Mouse (Mus musculus) gastrocnemius, postnatal 14 days (tissue): Measurements from ENCODE around the gene Fam3b. TPM values are rescaled to one million over a fixed set of nuclear protein-coding genes. Genes with fewer than 3 reads are reported as not detected.

ENCODE experiments used
- DNase-seq: peaks from one replicate; pipeline ENCODE4 v3.0.0; 2021; ENCODE audit warnings: mixed read lengths
- intact Hi-C: fragments of 180-260 bp; cut with DNase I; formaldehyde crosslinking; loops from one replicate; pipeline ENCODE4 v1.15.1; 2025; ENCODE audit warnings: low total_unique reads
- total RNA-seq, 2 experiments: library from RNA; stranded (reverse); gene quantifications; 2 replicates each; pipeline ENCODE4 v1.2.3; 2021

Fam3b gene
- total RNA-seq, 2 experiments from 2014 or later = not detected

DNA sequence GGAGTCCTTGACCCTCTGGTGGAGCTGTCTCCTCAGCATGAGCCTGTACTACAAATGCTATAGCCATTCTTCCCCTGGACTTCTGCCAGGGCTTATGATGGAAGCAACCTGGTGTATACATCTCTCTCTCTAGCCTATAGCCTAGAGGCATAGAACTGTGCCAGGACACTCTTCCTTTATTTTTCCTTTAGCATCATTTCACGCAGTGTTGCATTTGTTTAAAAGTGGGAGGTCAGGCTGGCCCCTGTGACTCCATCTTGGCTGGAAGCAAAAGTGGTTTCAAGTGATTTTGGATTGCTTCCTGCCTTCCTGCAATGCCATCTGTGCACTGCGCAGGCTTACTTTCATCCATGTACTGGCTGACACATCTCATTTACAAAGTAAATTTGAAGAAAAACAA is 80.4 kb downstream of the Fam3b start:
- intact Hi-C loops = no loop called here
- DNase-seq = no peak

DNA sequence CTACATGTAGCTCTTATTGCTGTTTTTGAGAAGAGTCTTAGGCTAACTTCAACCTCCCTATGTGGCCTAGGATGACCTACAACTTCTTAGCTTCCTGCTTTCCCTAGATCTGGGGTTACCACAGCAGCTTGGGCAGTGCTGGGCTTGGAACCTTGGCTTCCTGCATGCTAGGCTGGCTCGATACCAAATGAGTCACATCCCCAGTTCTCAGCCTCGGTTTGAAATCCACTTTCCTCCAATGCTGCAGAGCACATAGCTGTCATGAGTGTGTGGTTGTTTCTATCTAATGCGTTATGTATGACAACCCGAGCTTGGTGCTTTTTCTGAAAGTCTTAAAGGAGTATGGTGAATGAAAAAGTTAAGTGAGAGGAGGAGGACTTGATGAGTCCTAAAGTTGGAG is 83.3 kb downstream of the Fam3b start:
- peak; percentile 51 for DNase-seq
- intact Hi-C loops = no loop called here

DNA sequence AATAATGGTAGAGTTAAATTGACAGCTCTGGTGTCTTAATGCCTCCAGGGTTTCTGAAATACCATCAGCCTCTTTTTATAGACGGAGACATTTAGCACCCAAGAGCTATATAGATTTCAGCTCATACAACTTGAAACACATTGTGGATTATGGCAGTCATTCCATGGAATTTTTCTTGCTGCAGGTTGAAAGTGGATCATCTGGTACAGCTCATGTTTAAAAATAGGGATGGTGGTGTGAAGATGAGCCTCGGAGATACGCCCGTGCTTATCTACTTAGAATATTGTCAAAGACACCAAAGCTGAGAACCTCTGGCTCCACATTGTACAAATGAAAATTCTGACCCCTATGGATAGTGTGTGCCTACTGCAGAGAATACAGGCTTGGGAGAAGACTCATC is 84.5 kb downstream of the Fam3b start:
- intact Hi-C loops = no loop called here

DNA sequence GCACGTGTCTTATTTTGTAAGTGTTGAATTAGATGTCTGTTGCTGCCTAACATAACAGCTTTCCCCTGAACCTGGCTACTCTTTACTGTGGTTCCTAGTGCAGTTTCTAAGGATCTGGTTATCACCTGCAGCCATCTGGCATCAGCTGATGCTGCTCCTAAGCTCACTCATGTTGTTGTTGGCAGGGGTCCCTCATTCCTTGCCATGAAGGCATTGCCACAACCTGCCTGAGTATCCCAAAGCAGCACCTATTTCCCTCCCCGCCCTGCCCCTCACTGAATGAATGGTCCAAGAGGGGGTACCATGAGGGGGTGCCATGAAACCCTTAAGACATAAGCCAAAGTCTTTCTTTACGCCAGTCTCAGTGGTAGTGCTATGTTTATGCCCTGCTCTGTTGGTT is 86.6 kb downstream of the Fam3b start:
- intact Hi-C loops = no loop called here
- DNase-seq = no peak

More for the DNA sequence above, 84.5 kb downstream of the Fam3b start:
- no peak for DNase-seq

DNA sequence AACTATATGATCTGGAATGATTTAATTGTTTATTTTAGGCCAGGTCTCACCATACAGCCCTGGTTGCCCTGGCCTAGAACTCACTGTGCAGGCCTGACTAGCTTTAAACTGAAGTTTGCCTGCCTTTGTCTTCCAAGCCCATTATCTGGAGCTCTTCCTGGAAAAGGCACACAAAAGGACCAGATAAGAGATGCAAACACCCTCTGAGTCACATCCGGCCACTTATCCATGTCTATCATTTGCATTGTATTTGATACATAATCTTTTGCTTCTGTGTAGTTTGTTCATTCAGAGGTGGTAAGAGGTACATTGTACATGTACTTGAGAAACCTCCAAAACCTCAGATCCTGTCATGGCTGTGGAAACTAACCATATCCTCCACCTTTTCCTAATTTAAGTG is 91.0 kb downstream of the Fam3b start:
- intact Hi-C loops = no loop called here
- no peak for DNase-seq

DNA sequence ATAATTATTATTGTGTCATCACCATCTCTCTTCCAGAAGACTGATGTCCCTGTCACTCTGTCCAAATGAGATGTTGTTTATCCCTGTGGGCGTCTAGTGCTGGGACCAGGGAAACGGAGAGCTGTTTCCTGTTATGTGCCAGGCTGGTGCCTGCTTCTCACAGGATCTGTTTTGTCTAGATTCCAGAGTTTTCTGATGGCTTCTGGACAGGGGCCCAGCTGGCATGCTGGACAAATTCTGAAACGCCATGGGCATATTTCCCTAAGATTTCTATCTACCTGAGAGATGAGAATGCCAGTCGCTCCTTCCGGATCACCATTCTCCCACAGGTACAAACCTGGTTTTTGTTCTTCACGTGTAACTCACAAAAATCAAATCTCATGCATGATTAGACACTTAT is 92.9 kb downstream of the Fam3b start:
- intact Hi-C loops = no loop called here
- DNase-seq = no peak

Other genes starting within 250 kb of the Fam3b start
- 10 to 100 TPM in 1 of 2 experiments, 1 to 10 TPM in 1; 6.1 to 10.2 TPM for gene Bace2, start 158.1 kb downstream of the Fam3b start, total RNA-seq
- under 1 TPM; 0.11 to 0.45 TPM for gene Mx1, start 51.9 kb downstream of the Fam3b start, total RNA-seq
- not detected for gene Tmprss2, start 96.4 kb upstream of the Fam3b start, total RNA-seq
- gene Ripk4, start 249.0 kb upstream of the Fam3b start, total RNA-seq = not detected